Mouse (Mus musculus): ENCODE measurements at regions not wholly inside any gene's neighbourhood (a gene's known extent, or its start where the extent isn't known, plus 50 kb on each side); places are given as distances from the start of the nearest gene placed in this dataset.

DNA sequence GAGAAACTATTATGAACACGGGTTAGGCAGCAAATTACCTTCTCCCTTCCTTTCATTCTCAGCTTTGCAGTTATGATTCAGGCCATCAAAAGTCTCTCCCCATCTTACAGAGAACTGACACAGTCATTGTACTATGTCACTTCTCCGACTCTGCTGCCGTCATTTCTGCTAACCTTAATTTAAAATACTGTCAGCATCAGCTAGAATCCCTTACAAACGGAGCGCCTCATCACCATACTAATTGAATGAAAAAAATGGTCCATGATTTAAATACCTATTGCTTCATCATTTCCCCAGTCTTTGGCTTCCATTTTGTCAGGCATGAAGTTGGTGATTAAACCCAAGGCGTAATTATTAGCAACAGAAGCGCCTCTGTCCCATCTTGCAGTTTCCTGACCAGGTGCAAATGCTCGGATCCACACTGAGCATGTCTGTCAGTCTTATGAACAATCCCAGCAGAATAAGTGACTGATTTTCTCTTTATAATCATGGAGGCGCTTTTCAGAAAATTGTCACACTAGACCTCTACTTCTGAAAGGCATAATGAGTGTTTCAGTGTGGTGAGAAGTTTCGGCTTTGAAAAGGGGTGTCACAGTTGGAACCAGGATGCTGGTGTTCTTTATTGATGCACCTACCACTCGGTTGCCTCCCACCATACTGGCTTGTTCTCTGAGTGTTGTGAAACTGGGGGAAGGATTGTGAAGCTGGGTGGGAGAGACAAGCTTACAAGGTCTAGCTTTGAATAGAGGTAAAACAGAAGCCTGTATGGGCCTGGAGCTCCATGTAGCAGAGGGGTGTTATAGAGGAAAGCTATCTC is 52.4 kb upstream of the Npy start:
- no peaks in the 10 kb centered on the region for H3K9me3 ChIP-seq (ENCODE audit: control insufficient read depth, low read length)
- ATAC-seq (ENCODE audit: low read depth) (no peak), DNase-seq (ENCODE audit: low spot score) (no peak)
- H3K36me3 ChIP-seq (ENCODE audit: control insufficient read depth, insufficient read depth, low read length) = no peaks in the 10 kb centered on the region
- no peak overlapping the region for H3K4me3 ChIP-seq (ENCODE audit: low read depth, low read length)
- H3K27ac ChIP-seq (replicated peaks; ENCODE audit: low read depth, low read length) = no peak overlapping the region
- H3K27me3 ChIP-seq (replicated peaks; ENCODE audit: control insufficient read depth, insufficient read depth, low read length) = no peaks in the 10 kb centered on the region
- no peak overlapping the region for H3K9ac ChIP-seq (ENCODE audit: low read depth, low read length)
- H3K4me2 ChIP-seq (ENCODE audit: low read depth, low read length) = no peak overlapping the region
- no peaks in the 10 kb centered on the region for H3K4me1 ChIP-seq (ENCODE audit: control insufficient read depth, insufficient read depth, low read length)
- 79% methylated on average over 11 of the region's 11 CpGs for WGBS

Measured in embryonic facial prominence, embryonic 14.5 days (tissue).